Mouse (Mus musculus): ENCODE measurements around the gene Dazap1.

GRCm38 (mm10) chr10:80253551-80253950 lies 7.7 kb upstream of the Dazap1 start:
- TF ChIP-seq CTCF (IDR thresholded peaks at IDR 0.05): no peak
- TF ChIP-seq POLR2A (IDR thresholded peaks at IDR 0.05; ENCODE audit: insufficient read depth, low read depth, low read length): no peak
- TF ChIP-seq EP300 (IDR thresholded peaks at IDR 0.05; ENCODE audit: insufficient read depth, low read depth, low read length): no peak
